Mouse (Mus musculus): ENCODE results near the gene 1110032A03Rik. TPM values are rescaled to one million over a fixed set of nuclear protein-coding genes. Genes with fewer than 3 reads are reported as not detected.

Gene 1110032A03Rik
- polyA plus RNA-seq, 1 experiment from 2014 or later = 56.2 TPM

GRCm38 (mm10) chr9:50795266-50795665 lies 19.9 kb upstream of the 1110032A03Rik start:
- ATAC-seq (ENCODE audit: low FRiP score, low TSS enrichment) (no peak), DNase-seq (no peak)
- H3K27me3 ChIP-seq (ENCODE audit: control insufficient read depth, insufficient read depth, low read length) = no peaks in the 10 kb centered on the region
- H3K9ac ChIP-seq (replicated peaks; ENCODE audit: low read length) = no peak overlapping the region
- H3K4me1 ChIP-seq (ENCODE audit: control insufficient read depth, insufficient read depth, low read length) = no peaks in the 10 kb centered on the region
- 93% methylated on average over 3 of the region's 3 CpGs for WGBS
- no peak overlapping the region for H3K4me2 ChIP-seq (ENCODE audit: low read length)
- H3K27ac ChIP-seq (replicated peaks; ENCODE audit: low read depth, low read length) = no peak overlapping the region
- peaks cover 63% of the 10 kb centered on the region for H3K36me3 ChIP-seq (ENCODE audit: control insufficient read depth, insufficient read depth, low read length)
- no peak overlapping the region for H3K4me3 ChIP-seq (replicated peaks; ENCODE audit: low read depth, low read length)
- no peaks in the 10 kb centered on the region for H3K9me3 ChIP-seq (ENCODE audit: control insufficient read depth, low read length)

- DNase-seq (peak; percentile 24), ATAC-seq (ENCODE audit: low FRiP score, low TSS enrichment) (no peak)
- no peak overlapping the region for H3K4me2 ChIP-seq (ENCODE audit: low read length)
Measured at GRCm38 (mm10) chr9:50782155-50782554, 6.8 kb upstream of the 1110032A03Rik start.

GRCm38 (mm10) chr9:50776162-50776760 lies 941 bp upstream of the 1110032A03Rik start:
- Histone ChIP-seq H3K4me3 (replicated peaks; ENCODE audit: low read depth, low read length) (peak overlapping the region; percentile 92), H3K36me3 (ENCODE audit: control insufficient read depth, insufficient read depth, low read length) (peaks cover 48% of the 10 kb centered on the region), H3K9ac (replicated peaks; ENCODE audit: low read length) (peak overlapping the region; percentile 90), H3K27ac (replicated peaks; ENCODE audit: low read depth, low read length) (peak overlapping the region; percentile 90), H3K27me3 (ENCODE audit: control insufficient read depth, insufficient read depth, low read length) (no peaks in the 10 kb centered on the region), H3K4me1 (ENCODE audit: control insufficient read depth, insufficient read depth, low read length) (peaks cover 22% of the 10 kb centered on the region), H3K9me3 (ENCODE audit: control insufficient read depth, low read length) (no peaks in the 10 kb centered on the region), H3K4me2 (ENCODE audit: low read length) (peak overlapping the region; percentile 81)
- no peak for DNase-seq
- no peak for ATAC-seq (ENCODE audit: low FRiP score, low TSS enrichment)
- WGBS = 69% methylated on average over 11 of the region's 11 CpGs

More at GRCm38 (mm10) chr9:50782155-50782554, 6.8 kb upstream of the 1110032A03Rik start:
- Histone ChIP-seq H3K4me3 (replicated peaks; ENCODE audit: low read depth, low read length) (no peak overlapping the region), H3K27me3 (ENCODE audit: control insufficient read depth, insufficient read depth, low read length) (no peaks in the 10 kb centered on the region), H3K36me3 (ENCODE audit: control insufficient read depth, insufficient read depth, low read length) (peaks cover 92% of the 10 kb centered on the region), H3K9me3 (ENCODE audit: control insufficient read depth, low read length) (no peaks in the 10 kb centered on the region), H3K9ac (replicated peaks; ENCODE audit: low read length) (no peak overlapping the region), H3K27ac (replicated peaks; ENCODE audit: low read depth, low read length) (no peak overlapping the region), H3K4me1 (ENCODE audit: control insufficient read depth, insufficient read depth, low read length) (no peaks in the 10 kb centered on the region)
- WGBS = 62% methylated on average over 2 of the region's 2 CpGs

GRCm38 (mm10) chr9:50775662-50776126 lies 374 bp upstream of the 1110032A03Rik start:
- H3K36me3 ChIP-seq (ENCODE audit: control insufficient read depth, insufficient read depth, low read length) = peaks cover 45% of the 10 kb centered on the region
- H3K4me2 ChIP-seq (ENCODE audit: low read length) = peak overlapping the region; percentile 81
- H3K9ac ChIP-seq (replicated peaks; ENCODE audit: low read length) = peak overlapping the region; percentile 90
- ATAC-seq (ENCODE audit: low FRiP score, low TSS enrichment) (peak; percentile 70), DNase-seq (peak; percentile 53)
- H3K27ac ChIP-seq (replicated peaks; ENCODE audit: low read depth, low read length) = peak overlapping the region; percentile 90
- no peaks in the 10 kb centered on the region for H3K27me3 ChIP-seq (ENCODE audit: control insufficient read depth, insufficient read depth, low read length)
- WGBS = under 1% methylated on average over 28 of the region's 30 CpGs
- H3K4me3 ChIP-seq (replicated peaks; ENCODE audit: low read depth, low read length) = peak overlapping the region; percentile 92
- H3K9me3 ChIP-seq (ENCODE audit: control insufficient read depth, low read length) = no peaks in the 10 kb centered on the region
- peaks cover 22% of the 10 kb centered on the region for H3K4me1 ChIP-seq (ENCODE audit: control insufficient read depth, insufficient read depth, low read length)

GRCm38 (mm10) chr9:50774026-50774462 lies 1.3 kb downstream of the 1110032A03Rik start:
- Histone ChIP-seq H3K36me3 (ENCODE audit: control insufficient read depth, insufficient read depth, low read length) (peaks cover 30% of the 10 kb centered on the region), H3K9me3 (ENCODE audit: control insufficient read depth, low read length) (no peaks in the 10 kb centered on the region), H3K27me3 (ENCODE audit: control insufficient read depth, insufficient read depth, low read length) (no peaks in the 10 kb centered on the region), H3K4me3 (replicated peaks; ENCODE audit: low read depth, low read length) (peak overlapping the region; percentile 92), H3K4me1 (ENCODE audit: control insufficient read depth, insufficient read depth, low read length) (peaks cover 24% of the 10 kb centered on the region), H3K27ac (replicated peaks; ENCODE audit: low read depth, low read length) (peak overlapping the region; percentile 90; the same call in 1 of the 2 replicates), H3K9ac (replicated peaks; ENCODE audit: low read length) (peak overlapping the region; percentile 29; the same call in 1 of the 2 replicates), H3K4me2 (ENCODE audit: low read length) (peak overlapping the region; percentile 81)
- ATAC-seq (ENCODE audit: low FRiP score, low TSS enrichment) (no peak), DNase-seq (no peak)
- 79% methylated on average over 4 of the region's 4 CpGs for WGBS

GRCm38 (mm10) chr9:50770011-50770410 lies 5.3 kb downstream of the 1110032A03Rik start:
- no peak overlapping the region for H3K4me3 ChIP-seq (replicated peaks; ENCODE audit: low read depth, low read length)
- peaks cover 15% of the 10 kb centered on the region; the same call in 1 of the 2 replicates for H3K36me3 ChIP-seq (ENCODE audit: control insufficient read depth, insufficient read depth, low read length)
- no peak overlapping the region for H3K9ac ChIP-seq (replicated peaks; ENCODE audit: low read length)
- no peaks in the 10 kb centered on the region for H3K27me3 ChIP-seq (ENCODE audit: control insufficient read depth, insufficient read depth, low read length)
- H3K4me1 ChIP-seq (ENCODE audit: control insufficient read depth, insufficient read depth, low read length) = peaks cover 23% of the 10 kb centered on the region
- H3K27ac ChIP-seq (replicated peaks; ENCODE audit: low read depth, low read length) = no peak overlapping the region
- no peak for DNase-seq
- WGBS = 77% methylated on average over 2 of the region's 2 CpGs
- no peak for ATAC-seq (ENCODE audit: low FRiP score, low TSS enrichment)
- H3K9me3 ChIP-seq (ENCODE audit: control insufficient read depth, low read length) = no peaks in the 10 kb centered on the region
- H3K4me2 ChIP-seq (ENCODE audit: low read length) = no peak overlapping the region

- H3K27ac ChIP-seq (replicated peaks; ENCODE audit: low read depth, low read length) = peak within 1 kb of the TSS; percentile 92
- peak within 1 kb of the TSS; percentile 68 for H3K4me3 ChIP-seq (replicated peaks; ENCODE audit: low read depth, low read length)
- peaks cover 13% of the 10 kb centered on the region; the same call in 1 of the 2 replicates for H3K4me1 ChIP-seq (ENCODE audit: control insufficient read depth, insufficient read depth, low read length)
- H3K9ac ChIP-seq (replicated peaks; ENCODE audit: low read length) = peak within 1 kb of the TSS; percentile 70
- WGBS = 4% methylated on average over 59 of the region's 59 CpGs
- H3K9me3 ChIP-seq (ENCODE audit: control insufficient read depth, low read length) = no peaks in the 10 kb centered on the region
- peak; percentile 96 for ATAC-seq (ENCODE audit: low FRiP score, low TSS enrichment)
- peak; percentile 99 for DNase-seq
- H3K27me3 ChIP-seq (ENCODE audit: control insufficient read depth, insufficient read depth, low read length) = no peaks in the 10 kb centered on the region
- peak within 1 kb of the TSS; percentile 75 for H3K4me2 ChIP-seq (ENCODE audit: low read length)
- H3K36me3 ChIP-seq (ENCODE audit: control insufficient read depth, insufficient read depth, low read length) = peaks cover 19% of the 10 kb centered on the region
Measured at GRCm38 (mm10) chr9:50768107-50769002, 7.0 kb downstream of the 1110032A03Rik start, which contains the start of gene Fdxacb1. Gene Fdxacb1 (plus strand): TSS chr9:50768236.

GRCm38 (mm10) chr9:50767531-50768106 lies 7.7 kb downstream of the 1110032A03Rik start:
- H3K4me3 ChIP-seq (replicated peaks; ENCODE audit: low read depth, low read length) = peak overlapping the region; percentile 68
- WGBS = 6% methylated on average over 17 of the region's 17 CpGs
- peaks cover 19% of the 10 kb centered on the region for H3K36me3 ChIP-seq (ENCODE audit: control insufficient read depth, insufficient read depth, low read length)
- no peaks in the 10 kb centered on the region for H3K9me3 ChIP-seq (ENCODE audit: control insufficient read depth, low read length)
- peak overlapping the region; percentile 92 for H3K27ac ChIP-seq (replicated peaks; ENCODE audit: low read depth, low read length)
- H3K4me1 ChIP-seq (ENCODE audit: control insufficient read depth, insufficient read depth, low read length) = peaks cover 13% of the 10 kb centered on the region; the same call in 1 of the 2 replicates
- H3K9ac ChIP-seq (replicated peaks; ENCODE audit: low read length) = peak overlapping the region; percentile 70
- H3K27me3 ChIP-seq (ENCODE audit: control insufficient read depth, insufficient read depth, low read length) = no peaks in the 10 kb centered on the region
- peak overlapping the region; percentile 75 for H3K4me2 ChIP-seq (ENCODE audit: low read length)
- ATAC-seq (ENCODE audit: low FRiP score, low TSS enrichment) = no peak; the same call in 1 of the 2 replicates
- DNase-seq = no peak
